Comparison of ENCODE assay signal across 8 mouse cellular contexts in genomic region chr17:26138901-26139381, GRCm38 (mm10). TPM values are rescaled to one million over a fixed set of nuclear protein-coding genes. Genes with fewer than 3 reads are reported as not detected.
A peak's percentile ranks its signal among the peaks of the same experiment; 100 is the strongest.
DNase-seq lines count a peak whose midpoint lies in the region; ATAC-seq lines count a peak whose summit lies in the region.

No protein-coding gene starts in this region.

- H3K4me1 ChIP-seq in heart, embryonic 14.5 days (ENCODE audit: control insufficient read depth in 2 of 2, insufficient read depth in 2 of 2, low read length in 2 of 2): peaks cover 0 to 20% of the 10 kb centered on the region in 2 experiments; a peak in 3 of 4 replicates
- H3K4me1 ChIP-seq in liver, embryonic 11.5 days (replicated peaks; ENCODE audit: control insufficient read depth, insufficient read depth, low read length): peaks cover 15% of the 10 kb centered on the region
- H3K4me1 ChIP-seq in neural tube, embryonic 14.5 days (ENCODE audit: control insufficient read depth, insufficient read depth, low read length): peaks cover 14% of the 10 kb centered on the region

- H3K36me3 ChIP-seq in heart, embryonic 14.5 days (ENCODE audit: control insufficient read depth, insufficient read depth, low read length): peaks cover 14% of the 10 kb centered on the region
- H3K36me3 ChIP-seq in liver, embryonic 11.5 days (ENCODE audit: control insufficient read depth, insufficient read depth, low read length): peaks cover 10% of the 10 kb centered on the region; the same call in 1 of the 2 replicates
- H3K36me3 ChIP-seq in neural tube, embryonic 14.5 days (ENCODE audit: control insufficient read depth, insufficient read depth, low read length): 0 out of 2 replicates have a peak, but pooled peaks cover 3% of the 10 kb centered on the region

- under 1% methylated on average over 58 of the region's 58 CpGs for WGBS in heart, embryonic 14.5 days
- under 1% methylated on average over 51 of the region's 58 CpGs for WGBS in liver, embryonic 11.5 days
- WGBS in neural tube, embryonic 14.5 days: under 1% methylated on average over 56 of the region's 58 CpGs

- peak overlapping the region; percentile 84 to 97 for H3K27ac ChIP-seq in heart, embryonic 14.5 days (replicated peaks in 1 of 2; ENCODE audit: control insufficient read depth in 1 of 2, insufficient read depth in 1 of 2, low read depth in 2 of 2, low read length in 2 of 2)
- peak overlapping the region; percentile 86 for H3K27ac ChIP-seq in liver, embryonic 11.5 days (ENCODE audit: low read depth, low read length)
- H3K27ac ChIP-seq in neural tube, embryonic 14.5 days (ENCODE audit: low read depth, low read length): peak overlapping the region; percentile 93

- ATAC-seq in heart, embryonic 14.5 days (ENCODE audit: insufficient number of reproducible peaks, insufficient read depth, low FRiP score, low read depth): peak; percentile 68
- ATAC-seq in granulocyte monocyte progenitor cell, adult 5-6 weeks (replicated peaks; ENCODE audit: poor library complexity, severe bottlenecking): peak; percentile 44
- peak; percentile 65 for ATAC-seq in liver, embryonic 11.5 days (replicated peaks; ENCODE audit: low FRiP score)
- ATAC-seq in neural tube, embryonic 14.5 days (ENCODE audit: low read depth): peak; percentile 72

- no peaks in the 10 kb centered on the region for H3K9me3 ChIP-seq in heart, embryonic 14.5 days (ENCODE audit: control insufficient read depth, low read length)
- no peaks in the 10 kb centered on the region for H3K9me3 ChIP-seq in liver, embryonic 11.5 days (ENCODE audit: control insufficient read depth, low read length)
- no peaks in the 10 kb centered on the region for H3K9me3 ChIP-seq in neural tube, embryonic 14.5 days (ENCODE audit: control insufficient read depth, low read length)

- H3K9ac ChIP-seq in heart, embryonic 14.5 days (ENCODE audit: low read length): peak overlapping the region; percentile 98
- peak overlapping the region; percentile 96 for H3K9ac ChIP-seq in liver, embryonic 11.5 days (ENCODE audit: low read depth, low read length)
- H3K9ac ChIP-seq in neural tube, embryonic 14.5 days (replicated peaks; ENCODE audit: low read depth, low read length): peak overlapping the region; percentile 95

- H3K4me2 ChIP-seq in heart, embryonic 14.5 days (ENCODE audit: low read length): peak overlapping the region; percentile 87
- peak overlapping the region; percentile 76 for H3K4me2 ChIP-seq in liver, embryonic 11.5 days
- peak overlapping the region; percentile 79 for H3K4me2 ChIP-seq in neural tube, embryonic 14.5 days (ENCODE audit: low read depth, low read length)

- H3K27me3 ChIP-seq in heart, embryonic 14.5 days (ENCODE audit: control insufficient read depth, insufficient read depth, low read length): no peaks in the 10 kb centered on the region
- H3K27me3 ChIP-seq in liver, embryonic 11.5 days (replicated peaks; ENCODE audit: control insufficient read depth, insufficient read depth, low read length): no peaks in the 10 kb centered on the region
- H3K27me3 ChIP-seq in neural tube, embryonic 14.5 days (ENCODE audit: control insufficient read depth, insufficient read depth, low read length): no peaks in the 10 kb centered on the region

- no peak for DNase-seq in heart, adult 8-10 months (ENCODE audit: low spot score)
- DNase-seq in CD4-positive helper T cell, adult 2 months (ENCODE audit: low read depth, low spot score): peak; percentile 77
- peak; percentile 42 for DNase-seq in adipocyte (ENCODE audit: low spot score)
- no peak for DNase-seq in liver, embryonic 11.5 days (ENCODE audit: low spot score)
- DNase-seq in layer of hippocampus, postnatal 36 days: no peak

- H3K4me3 ChIP-seq in heart, embryonic 14.5 days (ENCODE audit: control insufficient read depth in 1 of 2, insufficient read depth in 1 of 2, low read depth in 1 of 2, low read length in 2 of 2): peak overlapping the region; percentile 71 to 92
- peak overlapping the region; percentile 98 for H3K4me3 ChIP-seq in liver, embryonic 11.5 days (ENCODE audit: low read depth, low read length)
- H3K4me3 ChIP-seq in neural tube, embryonic 14.5 days (ENCODE audit: low read depth, low read length): peak overlapping the region; percentile 85

RNA-seq across cellular contexts. Expression of gene Axin1, which starts 0.5 kb away (rescaled TPM):
- polyA plus RNA-seq in heart, embryonic 14.5 days (2014; fragmentation: Nextera tagmentation; extraction: Ambion mirVana): 10.9 and 11.9 TPM in 2 replicates
- total RNA-seq in heart, adult 8-10 months (2022): 10 to 100 TPM; 16.1 to 21.6 (median 17.3) TPM
- 26.9 and 28.3 TPM in 2 replicates for total RNA-seq in granulocyte monocyte progenitor cell, adult 5-6 weeks (2014; fragmentation: Nextera tagmentation)
- 147 and 186 TPM in 2 replicates for total RNA-seq in granulocyte monocyte progenitor cell, adult 5-6 weeks (2017)
- polyA plus RNA-seq in liver, embryonic 11.5 days (2014; fragmentation: Nextera tagmentation; extraction: Ambion mirVana): 12.8 and 13.1 TPM in 2 replicates
- 7.1 and 7.7 TPM in 2 replicates for polyA plus RNA-seq in neural tube, embryonic 14.5 days (2014; fragmentation: Nextera tagmentation; extraction: Ambion mirVana)
- 10 to 100 TPM; 23.0 to 24.8 TPM for total RNA-seq in layer of hippocampus, postnatal 36 days (2021)

RNA-seq across cellular contexts. Expression of gene Mrpl28, which starts 15.6 kb away (rescaled TPM):
- 224 and 237 TPM in 2 replicates for polyA plus RNA-seq in heart, embryonic 14.5 days (2014; fragmentation: Nextera tagmentation; extraction: Ambion mirVana)
- 100 to 1,000 TPM; 160 to 201 (median 177) TPM for total RNA-seq in heart, adult 8-10 months (2022)
- 61.7 and 90.4 TPM in 2 replicates for total RNA-seq in granulocyte monocyte progenitor cell, adult 5-6 weeks (2014; fragmentation: Nextera tagmentation)
- total RNA-seq in granulocyte monocyte progenitor cell, adult 5-6 weeks (2017): 47.1 and 68.9 TPM in 2 replicates
- polyA plus RNA-seq in liver, embryonic 11.5 days (2014; fragmentation: Nextera tagmentation; extraction: Ambion mirVana): 253 TPM in 2 replicates
- polyA plus RNA-seq in neural tube, embryonic 14.5 days (2014; fragmentation: Nextera tagmentation; extraction: Ambion mirVana): 177 and 192 TPM in 2 replicates
- total RNA-seq in layer of hippocampus, postnatal 36 days (2021): 10 to 100 TPM; 64.5 to 66.3 TPM

RNA-seq across cellular contexts. Expression of gene Tmem8, which starts 25.8 kb away (rescaled TPM):
- polyA plus RNA-seq in heart, embryonic 14.5 days (2014; fragmentation: Nextera tagmentation; extraction: Ambion mirVana): 0.44 and 0.58 TPM in 2 replicates
- 1 to 10 TPM; 6.0 to 7.0 (median 6.2) TPM for total RNA-seq in heart, adult 8-10 months (2022)
- total RNA-seq in granulocyte monocyte progenitor cell, adult 5-6 weeks (2014; fragmentation: Nextera tagmentation): 5.3 and 8.6 TPM in 2 replicates
- total RNA-seq in granulocyte monocyte progenitor cell, adult 5-6 weeks (2017): 2.1 and 3.7 TPM in 2 replicates
- 1.6 and 2.1 TPM in 2 replicates for polyA plus RNA-seq in liver, embryonic 11.5 days (2014; fragmentation: Nextera tagmentation; extraction: Ambion mirVana)
- polyA plus RNA-seq in neural tube, embryonic 14.5 days (2014; fragmentation: Nextera tagmentation; extraction: Ambion mirVana): 2.8 and 3.1 TPM in 2 replicates
- total RNA-seq in layer of hippocampus, postnatal 36 days (2021): 10 to 100 TPM; 10.8 to 11.9 TPM

RNA-seq across cellular contexts. Expression of gene Nme4, which starts 43.5 kb away (rescaled TPM):
- polyA plus RNA-seq in heart, embryonic 14.5 days (2014; fragmentation: Nextera tagmentation; extraction: Ambion mirVana): 58.5 and 68.2 TPM in 2 replicates
- 1 to 10 TPM; 5.0 to 7.6 (median 5.9) TPM for total RNA-seq in heart, adult 8-10 months (2022)
- 74.1 and 75.1 TPM in 2 replicates for total RNA-seq in granulocyte monocyte progenitor cell, adult 5-6 weeks (2014; fragmentation: Nextera tagmentation)
- total RNA-seq in granulocyte monocyte progenitor cell, adult 5-6 weeks (2017): 41.2 and 43.4 TPM in 2 replicates
- polyA plus RNA-seq in liver, embryonic 11.5 days (2014; fragmentation: Nextera tagmentation; extraction: Ambion mirVana): 111 and 120 TPM in 2 replicates
- polyA plus RNA-seq in neural tube, embryonic 14.5 days (2014; fragmentation: Nextera tagmentation; extraction: Ambion mirVana): 10.8 and 16.3 TPM in 2 replicates
- total RNA-seq in layer of hippocampus, postnatal 36 days (2021): 1 to 10 TPM; 4.6 to 5.0 TPM

RNA-seq across cellular contexts. Expression of gene Decr2, which starts 48.8 kb away (rescaled TPM):
- polyA plus RNA-seq in heart, embryonic 14.5 days (2014; fragmentation: Nextera tagmentation; extraction: Ambion mirVana): 33.0 and 39.5 TPM in 2 replicates
- 10 to 100 TPM; 10.2 to 11.2 (median 11.0) TPM for total RNA-seq in heart, adult 8-10 months (2022)
- total RNA-seq in granulocyte monocyte progenitor cell, adult 5-6 weeks (2014; fragmentation: Nextera tagmentation): 5.7 and 13.3 TPM in 2 replicates
- total RNA-seq in granulocyte monocyte progenitor cell, adult 5-6 weeks (2017): 14.8 and 17.0 TPM in 2 replicates
- 18.2 and 20.1 TPM in 2 replicates for polyA plus RNA-seq in liver, embryonic 11.5 days (2014; fragmentation: Nextera tagmentation; extraction: Ambion mirVana)
- polyA plus RNA-seq in neural tube, embryonic 14.5 days (2014; fragmentation: Nextera tagmentation; extraction: Ambion mirVana): 28.4 and 33.4 TPM in 2 replicates
- 10 to 100 TPM; 25.5 to 26.5 TPM for total RNA-seq in layer of hippocampus, postnatal 36 days (2021)

Comparison
In these comparisons a context has a peak if more than half of its experiments do, and no peak if none do; other contexts are left out.
1. DNase-seq: peak in CD4-positive helper T cell, adult 2 months (single experiment) and adipocyte (single experiment); none in heart, adult 8-10 months (single experiment), liver, embryonic 11.5 days (single experiment) and layer of hippocampus, postnatal 36 days (0 of 2).
2. Peak in every context shown above with its lines, with median percentiles within 50 percentile points of each other: ATAC-seq, H3K27ac ChIP-seq, H3K4me2 ChIP-seq, H3K4me3 ChIP-seq and H3K9ac ChIP-seq.